ENCODE assay signal across 34 mouse cellular contexts in the genomic region with DNA sequence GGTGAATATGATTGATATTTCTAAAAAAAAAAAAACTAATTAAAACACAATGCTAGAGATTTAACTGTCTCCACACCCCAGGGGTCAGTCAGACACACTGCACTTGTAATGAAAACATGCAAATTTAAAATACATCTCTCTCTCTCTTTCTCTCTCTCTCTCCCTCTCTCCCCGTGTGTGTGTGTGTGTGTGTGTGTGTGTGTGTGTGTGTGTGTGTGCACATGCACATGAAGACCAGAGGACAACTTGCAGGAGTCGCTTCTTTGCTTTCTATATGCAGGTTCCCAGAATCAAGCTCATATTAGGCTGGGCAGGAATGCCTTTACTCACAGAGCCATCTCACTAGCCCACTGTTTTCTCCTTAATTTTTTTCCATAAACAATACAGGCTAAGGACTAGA.
"Had no signal": no experiment of that assay in that cellular context is flagged by ENCODE, and none has a peak within 500 bp of the region (broad histone marks: within the 10 kb centered on the region; RNA-seq: fewer than 3 reads in every experiment).

No protein-coding gene starts in this region.

- H3K9me3 ChIP-seq: heart, embryonic 12.5 days; heart, embryonic 13.5 days; heart, embryonic 15.5 days; hindbrain, embryonic 10.5 days; hindbrain, embryonic 12.5 days; hindbrain, embryonic 13.5 days; hindbrain, embryonic 15.5 days; intestine, embryonic 15.5 days; kidney, embryonic 15.5 days had no signal

- H3K27me3 ChIP-seq: heart, embryonic 12.5 days; heart, embryonic 13.5 days; heart, embryonic 15.5 days; hindbrain, embryonic 12.5 days; hindbrain, embryonic 13.5 days; hindbrain, embryonic 15.5 days; intestine, embryonic 15.5 days; kidney, embryonic 15.5 days had no signal

- DNase-seq: heart, postnatal 14 days; heart, postnatal 36 days; heart, postnatal 4 days; kidney, adult 11 months; kidney, adult 18-20 months; kidney, adult 2 months; kidney, adult 8-10 months; kidney, adult 9 months; kidney, postnatal 10 days; kidney, postnatal 14 days; kidney, postnatal 25 days; kidney, postnatal 36 days; kidney, postnatal 4 days; layer of hippocampus, adult 9-11 months; layer of hippocampus, postnatal 36 days had no signal

- H3K4me1 ChIP-seq: heart, embryonic 15.5 days; hindbrain, embryonic 10.5 days; hindbrain, embryonic 12.5 days; hindbrain, embryonic 13.5 days had no signal

- ATAC-seq: hindbrain, embryonic 16.5 days; hindbrain, postnatal 0 days; inflammation-experienced regulatory T-cells, adult 6 months; intestine, embryonic 15.5 days; intestine, embryonic 16.5 days; intestine, postnatal 0 days had no signal

- H3K9ac ChIP-seq: heart, embryonic 12.5 days; heart, embryonic 13.5 days; heart, embryonic 15.5 days; hindbrain, embryonic 12.5 days; hindbrain, embryonic 13.5 days; hindbrain, embryonic 14.5 days; hindbrain, embryonic 15.5 days; intestine, embryonic 15.5 days; kidney, embryonic 15.5 days had no signal

- H3K4me2 ChIP-seq: heart, embryonic 11.5 days; heart, embryonic 12.5 days; heart, embryonic 13.5 days; heart, embryonic 15.5 days; hindbrain, embryonic 12.5 days; hindbrain, embryonic 13.5 days; hindbrain, embryonic 14.5 days; hindbrain, embryonic 15.5 days; intestine, embryonic 15.5 days; kidney, embryonic 15.5 days had no signal

- H3K4me3 ChIP-seq: heart, embryonic 12.5 days; heart, embryonic 13.5 days; heart, embryonic 15.5 days; hindbrain, embryonic 10.5 days; hindbrain, embryonic 12.5 days; hindbrain, embryonic 13.5 days; hindbrain, embryonic 15.5 days; intestine, embryonic 15.5 days; kidney, embryonic 15.5 days; layer of hippocampus, adult 2 months; left cerebral cortex, adult 2 months had no signal

- H3K27ac ChIP-seq: heart, embryonic 13.5 days; heart, embryonic 15.5 days; hindbrain, embryonic 10.5 days; hindbrain, embryonic 12.5 days; hindbrain, embryonic 13.5 days; hindbrain, embryonic 14.5 days; hindbrain, embryonic 15.5 days; hindbrain, postnatal 0 days; intestine, embryonic 15.5 days; kidney, embryonic 15.5 days; kidney, postnatal 0 days; layer of hippocampus, adult 2 months; left cerebral cortex, adult 2 months had no signal

- H3K36me3 ChIP-seq: heart, embryonic 12.5 days; heart, embryonic 13.5 days; heart, embryonic 15.5 days; hindbrain, embryonic 10.5 days; hindbrain, embryonic 12.5 days; hindbrain, embryonic 13.5 days; hindbrain, embryonic 15.5 days; intestine, embryonic 15.5 days; kidney, embryonic 15.5 days had no signal
